In the genomic region with DNA sequence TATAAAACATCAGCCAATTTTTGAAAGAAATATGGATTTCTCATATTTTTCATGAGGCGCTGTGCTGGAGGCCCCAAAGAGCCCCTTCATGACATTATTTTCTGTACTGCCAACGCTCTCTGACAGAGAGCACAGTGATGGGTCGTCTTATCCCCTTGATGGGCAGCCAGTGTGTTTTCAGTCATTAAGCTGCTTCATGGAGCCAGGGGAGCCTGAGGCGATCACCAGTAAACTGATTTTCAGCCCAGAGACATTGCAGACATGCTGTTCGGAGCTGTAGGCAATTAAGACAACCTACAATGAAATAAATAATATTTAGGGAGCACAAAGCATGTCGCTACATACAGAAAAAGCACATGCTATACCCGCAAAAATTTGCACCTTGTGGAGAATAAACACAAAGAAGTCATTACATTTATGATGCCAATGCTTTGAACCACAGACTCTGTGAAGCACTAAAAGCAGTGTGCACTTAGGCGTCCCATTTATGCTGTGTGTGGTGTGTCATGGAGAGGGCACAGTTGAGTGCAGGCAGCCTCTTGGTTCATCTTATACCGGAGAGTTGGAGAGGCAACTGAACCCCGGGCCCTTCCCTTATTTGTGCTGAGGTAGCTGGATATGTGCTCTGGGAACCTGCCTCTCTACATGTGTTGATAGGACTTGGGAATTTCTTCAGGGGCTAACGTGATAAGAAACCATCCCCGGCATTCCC, we compare ENCODE assay signal across 15 mouse cellular contexts. TPM values are rescaled to one million over a fixed set of nuclear protein-coding genes. Genes with fewer than 3 reads are reported as not detected.
DNase-seq lines count a peak whose midpoint lies in the region; ATAC-seq and TF ChIP-seq lines count a peak whose summit lies in the region.
"Had no signal": no experiment of that assay in that cellular context is flagged by ENCODE, and none has a peak within 500 bp of the region (broad histone marks: within the 10 kb centered on the region; RNA-seq: fewer than 3 reads in every experiment).

No protein-coding gene starts in this region.

- DNase-seq in hindbrain, embryonic 10.5 days (ENCODE audit: low spot score), result no peak
- DNase-seq in hindbrain, postnatal 0 days (ENCODE audit: low spot score), result no peak
- peak; percentile 33 for DNase-seq in forebrain, embryonic 14.5 days (ENCODE audit: low spot score)
- no peak for DNase-seq in hindbrain, embryonic 14.5 days (ENCODE audit: low spot score)
- no peak for DNase-seq in frontal cortex, postnatal 10 days (ENCODE audit: low spot score in 2 of 2)
- no peak for DNase-seq in adrenal gland, postnatal 14 days
- DNase-seq: cerebellum, adult 11-12 months; kidney, adult 11 months; thymus, postnatal 36 days had no signal

- no peak overlapping the region for H3K4me3 ChIP-seq in hindbrain, embryonic 10.5 days
- no peak overlapping the region for H3K4me3 ChIP-seq in hindbrain, postnatal 0 days (ENCODE audit: low read length)
- no peak overlapping the region for H3K4me3 ChIP-seq in forebrain, embryonic 14.5 days (ENCODE audit: low read depth, low read length)
- H3K4me3 ChIP-seq in hindbrain, embryonic 14.5 days (replicated peaks; ENCODE audit: low read length), result no peak overlapping the region
- H3K4me3 ChIP-seq in neural tube, embryonic 13.5 days, result no peak overlapping the region
- H3K4me3 ChIP-seq: embryonic facial prominence, embryonic 15.5 days; liver, embryonic 15.5 days had no signal

- H3K9me3 ChIP-seq in hindbrain, embryonic 10.5 days, result no peaks in the 10 kb centered on the region
- no peaks in the 10 kb centered on the region for H3K9me3 ChIP-seq in hindbrain, postnatal 0 days (ENCODE audit: low read length)
- H3K9me3 ChIP-seq in forebrain, embryonic 14.5 days (replicated peaks; ENCODE audit: control insufficient read depth, low read length), result no peaks in the 10 kb centered on the region
- H3K9me3 ChIP-seq in hindbrain, embryonic 14.5 days (ENCODE audit: control insufficient read depth, low read length), result no peaks in the 10 kb centered on the region
- H3K9me3 ChIP-seq in neural tube, embryonic 13.5 days, result no peaks in the 10 kb centered on the region
- H3K9me3 ChIP-seq: embryonic facial prominence, embryonic 15.5 days; liver, embryonic 15.5 days had no signal

- peaks cover 12% of the 10 kb centered on the region; the same call in 1 of the 2 replicates for H3K4me1 ChIP-seq in hindbrain, embryonic 10.5 days (replicated peaks)
- H3K4me1 ChIP-seq in hindbrain, postnatal 0 days (ENCODE audit: insufficient read depth, low read length), result no peaks in the 10 kb centered on the region
- peaks cover 13% of the 10 kb centered on the region for H3K4me1 ChIP-seq in forebrain, embryonic 14.5 days (ENCODE audit: control insufficient read depth, insufficient read depth, low read length)
- peaks cover 24% of the 10 kb centered on the region for H3K4me1 ChIP-seq in hindbrain, embryonic 14.5 days (replicated peaks; ENCODE audit: control insufficient read depth, insufficient read depth, low read length)
- peaks cover 26% of the 10 kb centered on the region for H3K4me1 ChIP-seq in neural tube, embryonic 13.5 days (replicated peaks)
- H3K4me1 ChIP-seq: embryonic facial prominence, embryonic 15.5 days; liver, embryonic 15.5 days had no signal

- no peak; the same call in 1 of the 2 replicates for ATAC-seq in hindbrain, postnatal 0 days
- ATAC-seq in forebrain, embryonic 14.5 days, result peak; percentile 61
- peak; percentile 59 for ATAC-seq in hindbrain, embryonic 14.5 days (ENCODE audit: low FRiP score)
- peak; percentile 68 for ATAC-seq in neural tube, embryonic 13.5 days (ENCODE audit: low read depth)
- ATAC-seq in inflammation-experienced regulatory T-cells, adult 6 months, result no peak

- WGBS in hindbrain, embryonic 10.5 days, result 69% methylated on average over 12 of the region's 12 CpGs
- 49% methylated on average over 12 of the region's 12 CpGs for WGBS in hindbrain, postnatal 0 days
- WGBS in forebrain, embryonic 14.5 days, result 52% methylated on average over 12 of the region's 12 CpGs
- 40% methylated on average over 12 of the region's 12 CpGs for WGBS in hindbrain, embryonic 14.5 days
- WGBS in neural tube, embryonic 13.5 days, result 36% methylated on average over 12 of the region's 12 CpGs

- no peaks in the 10 kb centered on the region for H3K36me3 ChIP-seq in hindbrain, embryonic 10.5 days
- no peaks in the 10 kb centered on the region for H3K36me3 ChIP-seq in hindbrain, postnatal 0 days (ENCODE audit: insufficient read depth, low read length)
- no peaks in the 10 kb centered on the region for H3K36me3 ChIP-seq in forebrain, embryonic 14.5 days (ENCODE audit: control insufficient read depth, insufficient read depth, low read length)
- H3K36me3 ChIP-seq in hindbrain, embryonic 14.5 days (replicated peaks; ENCODE audit: control insufficient read depth, insufficient read depth), result no peaks in the 10 kb centered on the region
- H3K36me3 ChIP-seq in neural tube, embryonic 13.5 days, result no peaks in the 10 kb centered on the region
- H3K36me3 ChIP-seq: embryonic facial prominence, embryonic 15.5 days; liver, embryonic 15.5 days had no signal

- peaks cover 99% of the 10 kb centered on the region for H3K27me3 ChIP-seq in hindbrain, embryonic 10.5 days (ENCODE audit: insufficient read depth, poor library complexity, severe bottlenecking)
- no peaks in the 10 kb centered on the region for H3K27me3 ChIP-seq in hindbrain, postnatal 0 days (ENCODE audit: insufficient read depth, low read length)
- H3K27me3 ChIP-seq in forebrain, embryonic 14.5 days (replicated peaks; ENCODE audit: control insufficient read depth, insufficient read depth, low read length), result peaks cover 7% of the 10 kb centered on the region; the same call in 1 of the 2 replicates
- peaks cover 41% of the 10 kb centered on the region for H3K27me3 ChIP-seq in hindbrain, embryonic 14.5 days (ENCODE audit: control insufficient read depth, insufficient read depth, low read length)
- H3K27me3 ChIP-seq in neural tube, embryonic 13.5 days, result peaks cover 64% of the 10 kb centered on the region
- H3K27me3 ChIP-seq: embryonic facial prominence, embryonic 15.5 days; liver, embryonic 15.5 days had no signal

- no peak overlapping the region for H3K4me2 ChIP-seq in hindbrain, postnatal 0 days (ENCODE audit: low read depth, low read length)
- H3K4me2 ChIP-seq in forebrain, embryonic 14.5 days (ENCODE audit: low read length), result no peak overlapping the region; the same call in 1 of the 2 replicates
- peak overlapping the region; percentile 29 for H3K4me2 ChIP-seq in hindbrain, embryonic 14.5 days (replicated peaks)
- H3K4me2 ChIP-seq in neural tube, embryonic 13.5 days, result peak overlapping the region; percentile 33
- H3K4me2 ChIP-seq: embryonic facial prominence, embryonic 15.5 days; liver, embryonic 15.5 days had no signal

- H3K9ac ChIP-seq in hindbrain, postnatal 0 days (replicated peaks; ENCODE audit: low read length), result no peak overlapping the region
- no peak overlapping the region for H3K9ac ChIP-seq in forebrain, embryonic 14.5 days (ENCODE audit: low read length)
- peak overlapping the region; percentile 31; the same call in 1 of the 2 replicates for H3K9ac ChIP-seq in hindbrain, embryonic 14.5 days
- H3K9ac ChIP-seq in neural tube, embryonic 13.5 days, result peak overlapping the region; percentile 2; the same call in 1 of the 2 replicates
- H3K9ac ChIP-seq: embryonic facial prominence, embryonic 15.5 days; liver, embryonic 15.5 days had no signal

- no peak for TF ChIP-seq CTCF in hindbrain, postnatal 0 days (IDR thresholded peaks at IDR 0.05; ENCODE audit: low read depth)

- peak overlapping the region; percentile 50; the same call in 1 of the 2 replicates for H3K27ac ChIP-seq in hindbrain, embryonic 10.5 days
- no peak overlapping the region for H3K27ac ChIP-seq in hindbrain, postnatal 0 days
- H3K27ac ChIP-seq in forebrain, embryonic 14.5 days (ENCODE audit: low read depth, low read length), result no peak overlapping the region
- H3K27ac ChIP-seq in hindbrain, embryonic 14.5 days, result peak overlapping the region; percentile 68
- H3K27ac ChIP-seq in neural tube, embryonic 13.5 days (replicated peaks), result peak overlapping the region; percentile 81
- H3K27ac ChIP-seq: embryonic facial prominence, embryonic 15.5 days; liver, embryonic 15.5 days; macrophage; stomach, postnatal 0 days had no signal

RNA-seq across cellular contexts. Expression of gene Cacna2d1, which starts 57.1 kb away (rescaled TPM):
- polyA plus RNA-seq in hindbrain, embryonic 10.5 days (2016; fragmentation: Nextera tagmentation; extraction: Ambion mirVana), result 7.2 and 15.0 TPM in 2 replicates
- 58.8 and 67.6 TPM in 2 replicates for total RNA-seq in hindbrain, postnatal 0 days (2014; rRNA removed)
- 36.3 and 36.5 TPM in 2 replicates for polyA plus RNA-seq in hindbrain, postnatal 0 days (2015; fragmentation: Nextera tagmentation; extraction: Ambion mirVana)
- polyA plus RNA-seq in forebrain, embryonic 14.5 days (2014; fragmentation: Nextera tagmentation; extraction: Ambion mirVana), result 22.8 and 30.6 TPM in 2 replicates
- polyA plus RNA-seq in hindbrain, embryonic 14.5 days (2014; fragmentation: Nextera tagmentation; extraction: Ambion mirVana), result 40.3 and 43.7 TPM in 2 replicates
- polyA plus RNA-seq in neural tube, embryonic 13.5 days (2015; fragmentation: Nextera tagmentation; extraction: Ambion mirVana), result 44.3 TPM in 2 replicates
- 72.8 and 73.3 TPM in 2 replicates for total RNA-seq in adrenal gland, postnatal 14 days (2021)
- polyA plus RNA-seq in inflammation-experienced regulatory T-cells, adult 6 months (2017; shearing (Covaris generic)), result not detected
- polyA plus RNA-seq: macrophage had no signal

Comparison
In these comparisons a context has a peak if more than half of its experiments do, and no peak if none do; other contexts are left out.
1. H3K27ac ChIP-seq: peak in hindbrain, embryonic 10.5 days (single experiment), hindbrain, embryonic 14.5 days (single experiment) and neural tube, embryonic 13.5 days (single experiment); none in hindbrain, postnatal 0 days (single experiment) and forebrain, embryonic 14.5 days (single experiment).
2. ATAC-seq: peak in forebrain, embryonic 14.5 days (single experiment), hindbrain, embryonic 14.5 days (single experiment) and neural tube, embryonic 13.5 days (single experiment); none in hindbrain, postnatal 0 days (single experiment) and inflammation-experienced regulatory T-cells, adult 6 months (single experiment).
3. H3K4me2 ChIP-seq: peak in hindbrain, embryonic 14.5 days (single experiment) and neural tube, embryonic 13.5 days (single experiment); none in hindbrain, postnatal 0 days (single experiment) and forebrain, embryonic 14.5 days (single experiment).
4. H3K9ac ChIP-seq: peak in hindbrain, embryonic 14.5 days (single experiment) and neural tube, embryonic 13.5 days (single experiment); none in hindbrain, postnatal 0 days (single experiment) and forebrain, embryonic 14.5 days (single experiment).